Mouse (Mus musculus) embryo, embryonic 11 days (tissue): ENCODE results near the gene Sema6b.
"Not testable (repeated sequence)": the region's sequence is repeated elsewhere in the genome, so short reads cannot be mapped to it uniquely, and the experiment has no call there.

ENCODE experiments used
- DNase-seq: peaks from one replicate; pipeline ENCODE4 v3.0.0-alpha.2; 2015

Sema6b gene

DNA sequence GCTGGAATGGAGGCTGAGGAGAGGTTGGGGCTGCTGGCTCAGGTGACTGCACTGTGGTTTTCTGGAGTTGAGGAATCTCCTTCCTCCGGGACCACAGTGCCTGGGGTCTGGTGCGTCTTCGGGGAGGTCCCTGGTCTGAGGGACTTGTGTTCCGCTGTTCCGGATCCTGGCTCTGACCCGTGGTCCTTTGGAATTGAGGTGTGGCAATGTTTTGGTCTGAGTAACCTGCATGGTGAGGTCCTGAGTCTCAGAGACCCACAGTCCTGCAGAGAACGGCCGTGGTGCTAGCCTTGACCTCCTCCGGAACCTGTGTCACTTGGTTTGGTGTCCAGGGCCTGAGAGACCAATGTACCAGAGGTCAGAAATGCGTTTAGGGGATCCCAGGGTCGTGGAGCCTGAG is 60.2 kb downstream of the Sema6b start:
- peak; percentile 8 for DNase-seq

DNA sequence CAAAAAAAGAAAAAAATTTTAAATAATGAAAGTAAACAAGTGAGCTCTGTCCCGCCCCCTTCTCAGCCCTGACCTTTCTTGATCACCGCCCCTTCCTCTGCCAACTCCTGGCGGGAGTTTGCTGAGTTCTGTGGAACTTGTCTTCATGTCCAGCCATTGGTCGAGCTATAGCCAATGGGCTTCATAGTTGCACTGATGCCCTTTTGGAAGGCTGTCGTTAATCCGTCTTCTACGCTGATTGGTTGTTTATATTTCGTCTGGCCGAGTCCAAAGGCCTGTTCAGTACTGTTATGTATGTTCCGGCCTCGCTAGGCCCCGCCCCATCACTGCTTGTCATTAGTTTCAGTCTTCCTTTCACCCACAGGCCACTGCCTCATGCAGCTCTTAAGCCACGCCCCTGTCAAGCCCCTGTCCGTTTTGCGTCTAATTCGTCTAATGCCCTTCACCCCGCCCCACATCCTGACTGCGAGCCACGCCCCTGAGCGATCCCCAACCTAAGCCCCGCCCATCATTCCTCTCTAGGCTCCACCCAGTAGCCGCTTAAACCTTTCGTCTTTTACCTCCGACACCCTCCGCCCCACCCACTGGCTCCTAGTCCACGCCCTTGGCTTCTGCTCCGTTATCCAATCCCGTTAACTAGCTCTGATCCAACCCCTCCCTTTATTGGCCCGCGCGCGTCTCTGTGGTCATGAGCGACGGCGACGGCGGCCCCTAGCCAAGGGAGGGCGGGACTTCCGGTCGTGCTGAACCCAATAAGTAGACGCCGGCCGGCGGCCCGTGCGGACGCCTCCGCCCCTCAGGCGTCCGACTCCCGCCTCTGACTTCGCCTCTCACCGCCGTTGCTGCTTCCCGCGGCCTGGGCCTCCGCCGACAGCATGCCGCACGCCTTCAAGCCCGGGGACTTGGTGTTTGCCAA is 61.0 kb downstream of the Sema6b start, which contains the start of gene Hdgfl2:
Gene Hdgfl2, plus strand, starts transcription at position 755 of the 916 bp plus-strand sequence.
- peak; percentile 100 for DNase-seq

DNA sequence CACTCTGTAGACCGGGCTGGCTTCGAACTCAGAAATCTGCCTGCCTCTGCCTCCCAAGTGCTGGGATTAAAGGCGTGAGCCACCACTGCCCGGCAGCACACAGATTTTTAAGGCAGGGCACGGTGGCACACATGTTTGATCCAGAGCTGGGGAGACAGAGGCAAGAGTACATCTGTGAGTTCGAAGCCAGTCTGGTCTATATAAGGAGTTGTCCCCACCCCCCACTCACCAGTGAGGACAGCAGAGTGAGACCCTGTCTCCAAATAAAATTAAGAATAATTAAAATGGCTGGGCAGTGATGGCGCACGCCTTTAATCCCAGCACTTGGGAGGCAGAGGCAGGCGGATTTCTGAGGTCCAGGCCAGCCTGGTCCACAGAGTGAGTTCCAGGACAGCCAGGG is 61.8 kb downstream of the Sema6b start:
- DNase-seq, result not testable (repeated sequence)

DNA sequence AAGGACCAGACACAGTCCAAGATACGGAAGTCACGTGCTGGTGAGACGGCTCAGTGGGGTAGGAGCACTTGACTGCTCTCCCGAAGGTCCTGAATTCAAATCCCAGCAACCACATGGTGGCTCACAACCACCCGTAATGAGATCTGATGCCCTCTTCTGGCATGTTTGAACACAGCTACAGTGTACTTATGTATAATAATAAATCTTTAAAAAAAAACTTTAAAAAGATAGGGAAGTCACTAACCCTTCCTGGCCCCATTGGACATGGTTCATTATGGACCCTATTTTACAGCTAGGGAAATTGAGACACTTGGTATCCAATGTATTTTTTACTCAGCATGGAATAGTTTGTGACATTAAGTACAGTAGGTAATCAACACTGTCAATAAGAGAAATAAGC is 62.6 kb downstream of the Sema6b start:
- no peak for DNase-seq

DNA sequence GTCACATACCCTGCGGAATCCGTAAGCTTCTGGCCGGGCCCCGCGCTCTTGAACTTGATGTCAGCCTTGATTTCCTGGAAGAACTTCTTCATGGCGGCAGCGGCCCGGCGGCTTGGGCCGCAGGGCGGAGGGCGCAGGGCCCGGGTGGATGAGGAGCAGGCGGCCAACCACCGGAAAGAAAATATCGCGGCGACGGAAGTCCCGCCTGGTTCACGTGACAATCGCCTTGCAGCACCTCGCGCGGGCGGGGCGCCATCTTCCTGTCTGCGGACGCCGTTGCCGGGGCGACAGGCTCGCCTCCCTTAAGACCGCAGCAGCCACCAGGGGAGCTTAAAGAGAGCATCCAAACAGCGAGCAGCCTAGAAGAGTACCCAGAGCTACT is 65.3 kb downstream of the Sema6b start, which contains the start of gene Ubxn6:
Gene Ubxn6, minus strand, starts transcription at position 202 of the 382 bp plus-strand sequence.
- peak; percentile 99 for DNase-seq

DNA sequence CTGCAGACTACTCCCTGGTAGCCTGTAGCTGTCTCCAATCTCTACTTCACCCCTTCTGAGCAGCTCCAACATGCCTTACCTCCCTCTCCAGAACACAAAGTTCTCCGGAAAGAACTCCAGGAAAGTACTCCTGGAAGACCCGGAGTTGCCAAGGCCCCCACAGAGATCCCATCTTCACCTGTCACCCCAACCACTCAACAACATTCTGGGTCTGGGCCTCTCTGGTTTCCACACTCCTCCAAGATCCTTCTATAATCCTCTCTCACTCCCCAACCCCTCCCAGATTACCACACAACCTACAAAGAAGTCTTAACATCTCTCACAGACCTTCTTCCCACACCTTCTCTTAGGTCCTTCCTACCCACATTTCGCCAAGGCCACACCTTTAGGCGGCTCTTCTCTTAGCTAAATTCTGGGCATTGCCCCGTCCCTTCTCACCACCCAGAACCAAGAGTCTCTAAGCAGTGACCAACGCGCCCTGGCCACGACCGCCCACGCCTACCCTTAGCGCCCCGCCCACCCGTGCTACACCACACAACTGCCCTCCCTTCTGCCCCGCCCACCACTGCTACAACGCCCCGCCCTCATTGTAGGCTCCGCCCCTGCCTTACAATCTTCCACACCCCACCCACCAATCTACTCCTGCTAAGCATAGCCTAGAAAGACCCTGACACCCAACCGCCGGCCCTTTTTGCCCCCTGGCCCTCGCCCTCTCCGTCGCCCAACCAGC is 65.9 kb downstream of the Sema6b start:
- peak; percentile 92 for DNase-seq
